Mouse (Mus musculus) frontal cortex, postnatal 10 days (tissue): ENCODE results near the gene Syt2.

Experiments
- DNase-seq, 2 experiments: peaks; one replicate each; pipeline ENCODE4 v3.0.0; 2022; ENCODE audit warnings: low spot score in 2 of 2, mixed read lengths in 1 of 2

Gene Syt2

GRCm38 (mm10) chr1:134704396-134705306 is 58.2 kb downstream of the Syt2 start:
- no peak for DNase-seq

GRCm38 (mm10) chr1:134706549-134706948 is 60.1 kb downstream of the Syt2 start:
- DNase-seq: no peak

- no peak for DNase-seq
Measured at GRCm38 (mm10) chr1:134707516-134707915, 61.0 kb downstream of the Syt2 start.

GRCm38 (mm10) chr1:134708274-134708673 is 61.8 kb downstream of the Syt2 start:
- DNase-seq: no peak

GRCm38 (mm10) chr1:134708801-134709385 is 62.4 kb downstream of the Syt2 start:
- peak in 1 of 2 experiments; percentile 41 for DNase-seq

- DNase-seq: no peak
Measured at GRCm38 (mm10) chr1:134709411-134710306, 63.2 kb downstream of the Syt2 start.

- DNase-seq: no peak
Measured at GRCm38 (mm10) chr1:134711061-134711460, 64.6 kb downstream of the Syt2 start.

GRCm38 (mm10) chr1:134711653-134712052 is 65.2 kb downstream of the Syt2 start:
- no peak for DNase-seq

- DNase-seq: no peak
Measured at GRCm38 (mm10) chr1:134712781-134713299, 66.4 kb downstream of the Syt2 start.

GRCm38 (mm10) chr1:134713421-134713969 is 67.0 kb downstream of the Syt2 start:
- no peak for DNase-seq

GRCm38 (mm10) chr1:134714166-134714565 is 67.7 kb downstream of the Syt2 start:
- DNase-seq: no peak

GRCm38 (mm10) chr1:134715092-134715491 is 68.6 kb downstream of the Syt2 start:
- DNase-seq: no peak

GRCm38 (mm10) chr1:134719718-134720304 is 73.3 kb downstream of the Syt2 start:
- DNase-seq: no peak

GRCm38 (mm10) chr1:134721486-134721885 is 75.0 kb downstream of the Syt2 start:
- DNase-seq: no peak

GRCm38 (mm10) chr1:134722891-134723290 is 76.4 kb downstream of the Syt2 start:
- DNase-seq: no peak

GRCm38 (mm10) chr1:134725276-134725675 is 78.8 kb downstream of the Syt2 start:
- no peak for DNase-seq

- DNase-seq: no peak
Measured at GRCm38 (mm10) chr1:134726480-134726879, 80.0 kb downstream of the Syt2 start.

- DNase-seq: no peak
Measured at GRCm38 (mm10) chr1:134727256-134727655, 80.8 kb downstream of the Syt2 start.

- no peak for DNase-seq
Measured at GRCm38 (mm10) chr1:134733659-134734058, 87.2 kb downstream of the Syt2 start.

GRCm38 (mm10) chr1:134737463-134737862 is 91.0 kb downstream of the Syt2 start:
- DNase-seq: no peak

GRCm38 (mm10) chr1:134741433-134741832 is 95.0 kb downstream of the Syt2 start:
- DNase-seq: no peak
